Mouse (Mus musculus) lung, postnatal 0 days (tissue): ENCODE data around the gene Sipa1l1.

Experiments
- CTCF ChIP-seq: IDR thresholded peaks from 2 replicates; pipeline ENCODE4 v1.5.1; 2016; ENCODE audit warnings: antibody characterized with exemption, mild to moderate bottlenecking
- EP300 ChIP-seq: IDR thresholded peaks from 2 replicates; pipeline ENCODE4 v1.6.1; 2016; ENCODE audit warnings: antibody characterized with exemption, mild to moderate bottlenecking, control low read depth

DNA sequence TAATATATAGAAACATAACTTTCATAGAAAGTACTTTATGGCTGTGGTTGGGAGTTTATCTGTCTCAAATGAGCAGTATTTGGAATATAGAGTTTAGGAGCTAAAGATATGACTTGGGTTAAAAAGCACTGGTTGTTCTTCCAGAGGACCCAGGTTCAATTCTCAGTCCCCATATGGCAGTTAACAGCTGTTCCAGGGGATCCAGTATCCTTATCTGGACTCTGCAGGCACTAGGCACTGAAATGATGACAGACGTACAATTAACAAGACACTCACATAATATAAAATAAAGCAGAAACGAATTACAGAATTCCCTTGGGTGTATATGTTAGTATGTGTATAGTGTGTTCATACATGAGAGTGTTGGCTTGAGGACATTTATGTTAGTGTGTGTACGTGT lies 64.1 kb downstream of the Sipa1l1 start:
- no peak for TF ChIP-seq EP300
- TF ChIP-seq CTCF, result no peak
